Mouse (Mus musculus): ENCODE data around the gene Shisal1. TPM values are rescaled to one million over a fixed set of nuclear protein-coding genes. Genes with fewer than 3 reads are reported as not detected.

Gene Shisal1
- polyA plus RNA-seq, 1 experiment from 2014 or later: 13.5 TPM

GRCm38 (mm10) chr15:84433586-84434185 is 13.2 kb downstream of the Shisal1 start:
- 57% methylated on average over 10 of the region's 10 CpGs for WGBS
- H3K27me3 ChIP-seq (replicated peaks; ENCODE audit: control insufficient read depth, insufficient read depth, low read length): no peaks in the 10 kb centered on the region
- H3K4me1 ChIP-seq (replicated peaks; ENCODE audit: control insufficient read depth, insufficient read depth, low read length): peaks cover 3% of the 10 kb centered on the region; the same call in 1 of the 2 replicates
- H3K4me2 ChIP-seq (ENCODE audit: low read length): no peak overlapping the region
- ATAC-seq: 0 out of 2 replicates have a peak, but pooled peaks have one; percentile 18
- H3K9me3 ChIP-seq (ENCODE audit: control insufficient read depth, low read length): no peaks in the 10 kb centered on the region
- no peak overlapping the region for H3K4me3 ChIP-seq (replicated peaks; ENCODE audit: low read length)
- no peaks in the 10 kb centered on the region for H3K36me3 ChIP-seq (ENCODE audit: control insufficient read depth, insufficient read depth)
- H3K27ac ChIP-seq (ENCODE audit: low read length): no peak overlapping the region
- no peak overlapping the region for H3K9ac ChIP-seq (replicated peaks; ENCODE audit: low read depth, low read length)

- H3K4me3 ChIP-seq (replicated peaks; ENCODE audit: low read length): no peak overlapping the region
- no peak for ATAC-seq
- no peaks in the 10 kb centered on the region for H3K36me3 ChIP-seq (ENCODE audit: control insufficient read depth, insufficient read depth)
- H3K27ac ChIP-seq (ENCODE audit: low read length): no peak overlapping the region
- H3K9ac ChIP-seq (replicated peaks; ENCODE audit: low read depth, low read length): no peak overlapping the region
- no peaks in the 10 kb centered on the region for H3K27me3 ChIP-seq (replicated peaks; ENCODE audit: control insufficient read depth, insufficient read depth, low read length)
- 78% methylated on average over 5 of the region's 5 CpGs for WGBS
- no peak overlapping the region for H3K4me2 ChIP-seq (ENCODE audit: low read length)
- no peaks in the 10 kb centered on the region for H3K9me3 ChIP-seq (ENCODE audit: control insufficient read depth, low read length)
- peaks cover 3% of the 10 kb centered on the region; the same call in 1 of the 2 replicates for H3K4me1 ChIP-seq (replicated peaks; ENCODE audit: control insufficient read depth, insufficient read depth, low read length)
These were observed 16.4 kb downstream of the Shisal1 start for GRCm38 (mm10) chr15:84430482-84430881.

GRCm38 (mm10) chr15:84427624-84428023 is 19.3 kb downstream of the Shisal1 start:
- H3K9me3 ChIP-seq (ENCODE audit: control insufficient read depth, low read length): no peaks in the 10 kb centered on the region
- ATAC-seq: no peak
- H3K4me1 ChIP-seq (replicated peaks; ENCODE audit: control insufficient read depth, insufficient read depth, low read length): no peaks in the 10 kb centered on the region
- H3K36me3 ChIP-seq (ENCODE audit: control insufficient read depth, insufficient read depth): no peaks in the 10 kb centered on the region
- H3K4me2 ChIP-seq (ENCODE audit: low read length): no peak overlapping the region
- H3K4me3 ChIP-seq (replicated peaks; ENCODE audit: low read length): no peak overlapping the region
- 91% methylated on average over 6 of the region's 6 CpGs for WGBS
- H3K9ac ChIP-seq (replicated peaks; ENCODE audit: low read depth, low read length): no peak overlapping the region
- no peaks in the 10 kb centered on the region for H3K27me3 ChIP-seq (replicated peaks; ENCODE audit: control insufficient read depth, insufficient read depth, low read length)
- H3K27ac ChIP-seq (ENCODE audit: low read length): no peak overlapping the region

GRCm38 (mm10) chr15:84425733-84426132 is 21.2 kb downstream of the Shisal1 start:
- Histone ChIP-seq H3K4me3 (replicated peaks; ENCODE audit: low read length) (no peak overlapping the region), H3K4me1 (replicated peaks; ENCODE audit: control insufficient read depth, insufficient read depth, low read length) (no peaks in the 10 kb centered on the region), H3K4me2 (ENCODE audit: low read length) (no peak overlapping the region), H3K36me3 (ENCODE audit: control insufficient read depth, insufficient read depth) (no peaks in the 10 kb centered on the region), H3K9me3 (ENCODE audit: control insufficient read depth, low read length) (no peaks in the 10 kb centered on the region), H3K27me3 (replicated peaks; ENCODE audit: control insufficient read depth, insufficient read depth, low read length) (no peaks in the 10 kb centered on the region), H3K9ac (replicated peaks; ENCODE audit: low read depth, low read length) (no peak overlapping the region), H3K27ac (ENCODE audit: low read length) (no peak overlapping the region)
- WGBS: 88% methylated on average over 5 of the region's 5 CpGs
- no peak for ATAC-seq

GRCm38 (mm10) chr15:84423781-84424180 is 23.1 kb downstream of the Shisal1 start:
- ATAC-seq: no peak
- Histone ChIP-seq H3K4me2 (ENCODE audit: low read length) (no peak overlapping the region), H3K27ac (ENCODE audit: low read length) (no peak overlapping the region), H3K9me3 (ENCODE audit: control insufficient read depth, low read length) (no peaks in the 10 kb centered on the region), H3K36me3 (ENCODE audit: control insufficient read depth, insufficient read depth) (no peaks in the 10 kb centered on the region), H3K9ac (replicated peaks; ENCODE audit: low read depth, low read length) (no peak overlapping the region), H3K4me3 (replicated peaks; ENCODE audit: low read length) (no peak overlapping the region), H3K27me3 (replicated peaks; ENCODE audit: control insufficient read depth, insufficient read depth, low read length) (no peaks in the 10 kb centered on the region), H3K4me1 (replicated peaks; ENCODE audit: control insufficient read depth, insufficient read depth, low read length) (peaks cover 2% of the 10 kb centered on the region)
- WGBS: 92% methylated on average over 5 of the region's 5 CpGs

GRCm38 (mm10) chr15:84418266-84418610 is 28.7 kb downstream of the Shisal1 start:
- Histone ChIP-seq H3K9ac (replicated peaks; ENCODE audit: low read depth, low read length) (peak overlapping the region; percentile 33; the same call in 1 of the 2 replicates), H3K4me3 (replicated peaks; ENCODE audit: low read length) (no peak overlapping the region), H3K27ac (ENCODE audit: low read length) (peak overlapping the region; percentile 78), H3K27me3 (replicated peaks; ENCODE audit: control insufficient read depth, insufficient read depth, low read length) (no peaks in the 10 kb centered on the region), H3K4me1 (replicated peaks; ENCODE audit: control insufficient read depth, insufficient read depth, low read length) (peaks cover 35% of the 10 kb centered on the region), H3K36me3 (ENCODE audit: control insufficient read depth, insufficient read depth) (no peaks in the 10 kb centered on the region), H3K9me3 (ENCODE audit: control insufficient read depth, low read length) (no peaks in the 10 kb centered on the region), H3K4me2 (ENCODE audit: low read length) (no peak overlapping the region)
- WGBS: 33% methylated on average over 3 of the region's 4 CpGs
- ATAC-seq: no peak

- H3K27me3 ChIP-seq (replicated peaks; ENCODE audit: control insufficient read depth, insufficient read depth, low read length): no peaks in the 10 kb centered on the region
- H3K4me2 ChIP-seq (ENCODE audit: low read length): no peak overlapping the region
- peak overlapping the region; percentile 78 for H3K27ac ChIP-seq (ENCODE audit: low read length)
- peak; percentile 81 for ATAC-seq
- no peak overlapping the region for H3K4me3 ChIP-seq (replicated peaks; ENCODE audit: low read length)
- no peaks in the 10 kb centered on the region for H3K9me3 ChIP-seq (ENCODE audit: control insufficient read depth, low read length)
- H3K36me3 ChIP-seq (ENCODE audit: control insufficient read depth, insufficient read depth): no peaks in the 10 kb centered on the region
- WGBS: 4% methylated on average over 13 of the region's 13 CpGs
- H3K4me1 ChIP-seq (replicated peaks; ENCODE audit: control insufficient read depth, insufficient read depth, low read length): peaks cover 39% of the 10 kb centered on the region
- peak overlapping the region; percentile 38 for H3K9ac ChIP-seq (replicated peaks; ENCODE audit: low read depth, low read length)
These were observed 29.2 kb downstream of the Shisal1 start for GRCm38 (mm10) chr15:84417592-84418265.

GRCm38 (mm10) chr15:84417017-84417416 is 29.9 kb downstream of the Shisal1 start:
- WGBS: 34% methylated on average over 14 of the region's 14 CpGs
- H3K27me3 ChIP-seq (replicated peaks; ENCODE audit: control insufficient read depth, insufficient read depth, low read length): no peaks in the 10 kb centered on the region
- peak overlapping the region; percentile 1; the same call in 1 of the 2 replicates for H3K9ac ChIP-seq (replicated peaks; ENCODE audit: low read depth, low read length)
- no peaks in the 10 kb centered on the region for H3K36me3 ChIP-seq (ENCODE audit: control insufficient read depth, insufficient read depth)
- H3K4me1 ChIP-seq (replicated peaks; ENCODE audit: control insufficient read depth, insufficient read depth, low read length): peaks cover 41% of the 10 kb centered on the region
- ATAC-seq: no peak
- H3K9me3 ChIP-seq (ENCODE audit: control insufficient read depth, low read length): no peaks in the 10 kb centered on the region
- no peak overlapping the region for H3K4me3 ChIP-seq (replicated peaks; ENCODE audit: low read length)
- H3K4me2 ChIP-seq (ENCODE audit: low read length): no peak overlapping the region
- peak overlapping the region; percentile 78 for H3K27ac ChIP-seq (ENCODE audit: low read length)

GRCm38 (mm10) chr15:84414040-84414848 is 32.7 kb downstream of the Shisal1 start:
- Histone ChIP-seq H3K4me3 (replicated peaks; ENCODE audit: low read length) (no peak overlapping the region), H3K4me1 (replicated peaks; ENCODE audit: control insufficient read depth, insufficient read depth, low read length) (peaks cover 41% of the 10 kb centered on the region), H3K27me3 (replicated peaks; ENCODE audit: control insufficient read depth, insufficient read depth, low read length) (no peaks in the 10 kb centered on the region), H3K9me3 (ENCODE audit: control insufficient read depth, low read length) (no peaks in the 10 kb centered on the region), H3K9ac (replicated peaks; ENCODE audit: low read depth, low read length) (0 out of 2 replicates have a peak overlapping the region, but pooled peaks have one; percentile 16), H3K27ac (ENCODE audit: low read length) (peak overlapping the region; percentile 76), H3K36me3 (ENCODE audit: control insufficient read depth, insufficient read depth) (no peaks in the 10 kb centered on the region), H3K4me2 (ENCODE audit: low read length) (no peak overlapping the region)
- ATAC-seq: peak; percentile 67
- 9% methylated on average over 9 of the region's 9 CpGs for WGBS
